Mouse (Mus musculus) embryonic fibroblast, embryonic 13.5 days (primary cell): ENCODE data around the gene Ccdc85c. TPM values are rescaled to one million over a fixed set of nuclear protein-coding genes. Genes with fewer than 3 reads are reported as not detected.

Experiments used
- H3K27ac ChIP-seq: 2 replicates; pipeline ENCODE4 v1.5.1; 2012; ENCODE audit warnings: low read length, control low read depth, inconsistent platforms; ENCODE audit not compliant: insufficient read depth
- H3K4me1 ChIP-seq: 2 replicates; pipeline ENCODE4 v1.6.1; 2011; ENCODE audit warnings: low read length; ENCODE audit not compliant: control insufficient read depth, insufficient read depth
- H3K4me3 ChIP-seq: 2 replicates; pipeline ENCODE4 v1.5.1; 2011; ENCODE audit warnings: mild to moderate bottlenecking, control low read depth, low read length; ENCODE audit not compliant: insufficient read depth
- CTCF ChIP-seq: IDR thresholded peaks from 2 replicates; pipeline ENCODE4 v1.5.1; 2011; ENCODE audit warnings: mild to moderate bottlenecking, control low read depth, low read length, moderate library complexity, borderline replicate concordance; ENCODE audit not compliant: insufficient read depth
- POLR2A ChIP-seq: IDR thresholded peaks from 2 replicates; pipeline ENCODE4 v1.6.1; 2011; ENCODE audit warnings: low read depth, mild to moderate bottlenecking, control low read depth, low read length, moderate library complexity
- polyA plus RNA-seq: library from polyadenylated mRNA; stranded (reverse); fragments of >200 nt; gene quantifications from 2 replicates; pipeline ENCODE4 v1.2.4, GENCODE M21; 2011; ENCODE audit warnings: low read depth; ENCODE audit not compliant: missing spikeins, insufficient read length

Gene Ccdc85c
- polyA plus RNA-seq, 1 experiment = 2.7 TPM

DNA sequence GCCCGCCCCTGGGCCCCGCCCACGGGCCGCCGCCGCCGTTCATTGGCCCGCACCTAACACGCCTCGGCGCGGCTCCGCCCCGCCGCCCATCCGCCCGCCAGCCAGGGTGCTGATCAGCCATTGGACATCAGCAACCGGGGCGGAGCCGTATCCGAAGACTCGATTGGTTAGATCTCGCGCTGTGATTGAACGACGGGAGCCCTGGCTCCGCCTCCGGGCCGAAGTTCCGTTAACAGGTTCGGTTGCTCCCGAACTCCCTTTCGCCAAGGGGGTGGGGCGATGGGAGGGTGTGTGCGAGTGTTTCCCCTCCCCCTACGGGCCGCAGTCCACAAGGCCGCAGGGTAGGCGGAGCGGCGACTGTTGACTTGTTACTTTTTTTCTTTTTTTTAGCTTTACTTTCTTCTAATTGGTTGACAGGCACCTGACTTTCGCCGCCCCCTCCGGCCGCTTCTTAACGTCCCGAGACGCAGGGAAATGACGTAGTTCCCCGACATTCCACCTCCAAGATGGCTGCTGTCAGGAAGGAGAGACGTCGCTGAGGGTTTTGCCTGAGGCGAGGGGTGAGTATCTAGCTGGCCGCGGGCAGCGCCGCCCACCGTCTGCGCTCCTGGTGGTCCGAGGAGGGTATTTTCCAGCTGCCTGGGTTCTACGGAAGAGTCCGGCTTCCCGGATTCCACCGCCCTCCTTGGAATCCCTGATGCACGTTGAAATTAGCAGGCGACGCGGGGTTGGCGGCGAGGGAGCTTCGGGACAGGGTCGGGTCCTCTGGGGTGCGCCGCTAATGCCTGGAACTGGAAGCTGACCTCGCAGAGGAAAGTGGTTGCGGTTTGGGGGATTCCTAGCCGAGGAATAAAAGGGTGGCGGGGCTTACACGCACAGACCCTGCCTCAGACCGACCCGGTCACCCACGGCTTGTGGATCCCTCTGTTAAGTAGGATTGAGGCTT lies 95.6 kb downstream of the Ccdc85c start, which contains the start of gene Ccnk:
TSS of gene Ccnk (plus strand) at position 259 of the 946 bp plus-strand sequence.
- peaks cover 3% of the 10 kb centered on the region for H3K4me1 ChIP-seq
- H3K4me3 ChIP-seq = peak within 1 kb of the TSS; percentile 99
- TF ChIP-seq POLR2A = peak; percentile 94
- TF ChIP-seq CTCF = no peak
- peak within 1 kb of the TSS; percentile 76 for H3K27ac ChIP-seq

DNA sequence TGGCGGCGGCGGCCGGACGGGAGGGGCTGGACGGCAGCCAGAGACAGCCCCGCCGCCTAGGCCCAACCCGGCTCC lies 96.1 kb downstream of the Ccdc85c start, which contains the start of gene Setd3:
TSS of gene Setd3 (minus strand) at position 69 of the 75 bp plus-strand sequence.
- Histone ChIP-seq H3K4me3 (peak within 1 kb of the TSS; percentile 99), H3K4me1 (peaks cover 3% of the 10 kb centered on the region), H3K27ac (peak within 1 kb of the TSS; percentile 76)
- TF ChIP-seq CTCF (no peak), POLR2A (no peak)

DNA sequence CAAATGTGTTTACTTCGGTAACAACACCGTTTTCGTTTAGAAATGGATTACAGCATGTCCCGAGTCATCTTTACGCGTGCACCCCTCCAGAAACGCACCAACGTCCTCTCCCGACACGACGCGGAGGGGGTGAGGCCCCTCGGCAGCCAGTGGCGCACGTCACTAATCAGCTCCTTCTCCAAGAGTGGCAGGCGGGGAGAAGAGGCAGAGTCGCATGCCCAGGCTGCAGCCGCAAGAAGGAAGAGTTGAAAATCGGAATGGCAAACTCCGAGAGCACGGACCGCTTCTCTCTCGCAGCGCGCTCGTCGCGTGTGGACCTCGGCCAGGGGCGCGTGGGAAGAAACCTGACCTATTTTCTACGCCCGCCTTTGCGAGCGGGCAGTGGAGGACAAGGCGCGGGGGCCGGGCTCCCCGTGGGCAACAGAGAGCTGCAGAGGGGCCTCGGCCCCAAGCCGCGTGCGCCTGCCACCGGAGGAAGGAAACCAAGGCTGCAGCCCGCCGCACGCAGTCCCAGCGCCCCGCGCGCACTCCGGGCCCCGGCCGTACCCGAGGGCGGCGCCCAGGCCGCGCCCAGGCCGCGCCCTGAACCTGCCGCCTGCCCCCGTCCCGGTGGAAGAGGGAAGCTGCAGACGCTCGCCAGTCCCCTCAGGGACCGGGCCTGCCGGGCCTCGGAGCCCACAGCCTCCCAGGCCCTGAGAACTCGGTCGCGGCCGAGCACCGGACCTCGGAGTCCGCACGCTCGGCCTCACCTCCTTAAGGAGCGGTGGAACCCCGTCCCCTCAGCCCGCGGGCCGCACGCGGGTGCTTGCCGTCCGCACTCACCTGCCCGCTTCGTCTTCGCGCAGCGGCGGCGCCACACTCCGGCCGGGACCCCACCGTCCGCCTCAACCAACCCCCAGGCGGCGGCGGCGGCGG lies 96.6 kb downstream of the Ccdc85c start:
- no peak for TF ChIP-seq CTCF
- peak; percentile 56 for TF ChIP-seq POLR2A
- Histone ChIP-seq H3K4me3 (peak overlapping the region; percentile 91), H3K27ac (peak overlapping the region; percentile 76)

DNA sequence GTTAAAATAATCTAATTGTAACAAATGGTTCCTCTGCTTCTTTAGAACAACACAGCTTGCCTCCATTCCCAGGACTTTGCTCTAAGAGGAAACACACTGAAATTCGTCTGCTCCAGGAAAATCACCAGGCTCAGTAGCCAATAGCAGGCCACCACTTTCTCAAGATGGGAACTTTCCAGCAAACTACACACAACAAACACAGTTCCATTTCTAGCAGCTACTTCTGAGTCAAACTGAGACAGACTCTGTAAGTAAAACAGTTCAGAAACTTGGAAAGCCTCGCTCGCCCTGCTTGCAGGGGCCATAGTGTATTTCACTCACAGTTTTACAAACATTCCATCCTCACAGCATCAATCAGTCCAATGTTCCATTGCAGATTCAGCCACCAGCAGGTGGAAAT lies 98.9 kb downstream of the Ccdc85c start:
- H3K4me3 ChIP-seq = no peak overlapping the region
- TF ChIP-seq POLR2A (no peak), CTCF (no peak)
- peaks cover 5% of the 10 kb centered on the region for H3K4me1 ChIP-seq
- no peak overlapping the region for H3K27ac ChIP-seq

More for the DNA sequence above, 96.6 kb downstream of the Ccdc85c start:
- peaks cover 3% of the 10 kb centered on the region for H3K4me1 ChIP-seq

DNA sequence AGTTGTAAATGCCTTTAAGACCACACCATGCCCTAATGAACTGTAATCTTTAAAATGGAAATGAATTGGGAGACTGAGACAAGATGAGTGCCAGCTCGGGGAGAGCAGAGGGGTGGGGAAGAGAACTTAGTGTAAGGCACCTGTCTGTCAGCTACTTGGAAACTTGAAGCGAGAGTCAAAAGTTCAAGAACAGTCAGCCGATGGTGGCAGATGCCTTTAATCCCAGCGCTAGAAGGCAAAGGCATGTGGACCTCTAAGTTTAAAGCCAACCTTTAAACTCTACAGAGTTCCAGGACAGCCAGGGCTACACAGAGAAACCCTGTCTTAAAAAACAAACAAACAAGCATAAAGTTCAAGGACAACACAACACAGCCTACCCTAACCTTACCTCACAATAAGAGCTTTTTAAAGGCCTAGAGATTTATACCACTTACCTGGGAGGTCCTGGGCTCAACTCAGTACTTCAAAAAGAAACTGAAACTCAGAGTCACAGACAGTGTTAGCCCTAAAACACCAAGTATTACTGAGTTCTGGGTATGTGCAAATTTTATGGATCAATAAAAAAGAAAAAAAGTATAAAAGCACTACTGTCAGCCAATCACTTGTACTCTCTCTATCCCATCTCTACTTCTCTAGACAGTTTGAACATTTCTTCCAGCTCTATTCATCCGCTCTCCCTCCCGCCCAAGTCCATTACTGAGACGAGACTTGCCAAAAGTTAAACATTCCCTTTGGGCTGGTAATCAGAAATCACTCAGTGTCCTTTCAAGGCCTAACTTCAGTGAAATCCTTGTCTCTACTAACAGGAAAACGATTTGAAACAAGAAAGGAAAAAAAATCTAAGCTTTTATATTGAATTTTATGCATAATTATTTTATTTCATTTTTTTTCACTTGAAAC lies 100.4 kb downstream of the Ccdc85c start:
- Histone ChIP-seq H3K4me3 (no peak overlapping the region), H3K4me1 (peaks cover 5% of the 10 kb centered on the region), H3K27ac (no peak overlapping the region)
- TF ChIP-seq CTCF (no peak), POLR2A (no peak)

DNA sequence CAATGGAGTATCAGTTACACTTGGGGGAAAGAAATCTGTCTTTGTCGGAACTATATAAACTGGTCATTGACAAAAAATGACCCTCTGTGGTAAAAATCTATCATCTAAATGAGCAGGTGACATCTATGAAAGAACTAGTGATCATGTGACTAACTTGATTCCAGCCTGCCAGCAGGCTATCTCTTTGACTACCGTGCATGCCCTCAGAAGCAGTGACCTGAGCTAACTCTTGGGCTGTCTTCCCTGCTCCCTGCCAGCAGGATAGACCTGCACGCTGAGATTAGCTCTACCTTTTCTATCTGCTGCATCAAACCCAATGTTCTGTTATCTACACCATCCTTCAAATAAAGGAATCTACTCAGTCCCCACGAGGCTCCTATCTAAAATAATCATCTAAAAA lies 102.6 kb downstream of the Ccdc85c start:
- TF ChIP-seq CTCF (no peak), POLR2A (no peak)
- Histone ChIP-seq H3K27ac (no peak overlapping the region), H3K4me3 (no peak overlapping the region), H3K4me1 (peaks cover 5% of the 10 kb centered on the region)

DNA sequence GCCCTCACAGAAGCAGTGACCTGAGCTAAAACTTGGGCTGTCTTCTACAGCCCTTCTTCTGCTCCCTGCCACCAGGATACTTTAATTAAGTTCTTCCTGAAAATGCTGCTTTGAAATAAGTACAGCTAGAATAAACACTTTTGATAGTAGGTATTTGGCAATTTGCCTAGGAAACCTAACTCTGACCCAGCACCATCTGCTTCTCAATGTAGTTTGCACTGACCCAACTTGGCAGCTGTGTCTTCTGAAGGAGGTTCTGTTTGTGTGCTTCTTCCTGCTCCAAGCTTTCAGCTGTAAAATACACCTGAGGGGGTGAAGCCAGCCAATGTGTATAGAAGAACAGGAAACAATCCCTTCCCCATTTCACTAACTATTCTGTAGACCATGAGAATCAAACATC lies 103.9 kb downstream of the Ccdc85c start:
- Histone ChIP-seq H3K4me3 (no peak overlapping the region), H3K4me1 (peaks cover 3% of the 10 kb centered on the region; the same call in 1 of the 2 replicates), H3K27ac (no peak overlapping the region)
- TF ChIP-seq CTCF = no peak

DNA sequence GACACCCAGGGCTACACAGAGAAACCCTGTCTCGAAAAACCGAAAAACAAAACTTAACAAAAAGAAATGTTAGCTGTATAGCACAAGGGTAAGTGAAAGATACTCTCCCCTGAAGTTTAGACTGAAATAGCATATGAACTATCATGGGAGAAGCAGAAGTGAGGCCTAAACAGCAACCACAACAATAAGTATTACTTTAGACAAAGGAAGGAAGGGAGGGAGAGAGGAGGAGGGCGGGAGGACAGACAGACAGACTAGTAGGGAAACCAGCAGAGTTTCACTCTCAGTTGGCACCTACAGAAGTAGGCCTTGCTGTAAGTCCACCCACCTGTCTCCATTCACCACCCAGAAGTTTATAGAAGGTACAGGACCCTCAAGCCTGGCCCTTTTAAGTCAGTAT lies 104.8 kb downstream of the Ccdc85c start:
- Histone ChIP-seq H3K4me1 (0 out of 2 replicates have a peak, but pooled peaks cover 2% of the 10 kb centered on the region), H3K4me3 (no peak overlapping the region), H3K27ac (no peak overlapping the region)
- TF ChIP-seq CTCF (no peak), POLR2A (no peak)

DNA sequence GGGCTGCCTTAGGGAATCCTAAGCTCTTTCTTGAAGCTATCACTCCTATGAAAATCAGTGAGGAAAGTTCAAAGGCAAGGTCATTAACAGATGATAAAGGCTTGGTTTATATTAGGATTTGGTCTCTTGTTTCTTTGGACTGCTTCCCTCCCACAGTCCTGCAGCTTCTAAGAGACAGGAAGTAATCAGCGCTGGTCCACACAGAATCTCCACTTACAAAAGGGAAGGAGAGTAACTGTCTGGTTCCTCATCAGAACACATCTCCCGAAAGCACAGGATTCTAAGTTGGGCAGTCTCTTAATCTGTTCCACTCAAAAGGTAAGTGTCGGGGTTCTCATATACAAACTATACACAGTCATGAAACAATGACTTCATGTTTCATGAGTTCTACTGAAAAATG lies 106.3 kb downstream of the Ccdc85c start:
- Histone ChIP-seq H3K4me3 (no peak overlapping the region), H3K4me1 (0 out of 2 replicates have a peak, but pooled peaks cover 2% of the 10 kb centered on the region), H3K27ac (no peak overlapping the region)
- TF ChIP-seq POLR2A (no peak), CTCF (no peak)

DNA sequence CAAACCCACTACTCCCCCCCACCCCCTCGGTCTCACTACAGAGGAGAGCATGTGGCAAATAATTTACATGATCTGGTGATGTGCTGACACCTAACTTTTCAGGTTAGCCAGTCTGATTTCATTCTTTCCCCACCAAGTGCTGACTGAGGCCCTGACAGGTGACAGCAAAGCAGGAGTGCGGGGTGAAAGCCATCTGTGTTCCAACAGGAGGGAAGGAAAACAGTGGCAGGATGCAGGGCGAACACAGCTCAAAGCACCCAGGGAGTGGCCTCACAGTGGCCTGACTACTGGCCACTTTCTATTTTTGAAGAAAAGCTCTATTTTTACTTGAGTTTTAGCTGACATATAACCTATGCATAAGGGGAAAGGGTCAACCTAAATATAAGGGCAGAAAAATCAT lies 111.5 kb downstream of the Ccdc85c start:
- Histone ChIP-seq H3K4me1 (no peaks in the 10 kb centered on the region), H3K4me3 (no peak overlapping the region), H3K27ac (no peak overlapping the region)
- TF ChIP-seq POLR2A (no peak), CTCF (no peak)
